Mouse (Mus musculus): Measurements from ENCODE around the gene Rsrp1.
A peak's percentile ranks its signal among the peaks of the same experiment; 100 is the strongest.

GRCm38 (mm10) chr4:134956328-134956727, 32.9 kb downstream of the Rsrp1 start:
- TF ChIP-seq CTCF (IDR thresholded peaks at IDR 0.05; ENCODE audit: borderline replicate concordance, extremely low read depth, insufficient read depth, insufficient read length): peak; percentile 62; the same call in 1 of the 2 replicates
- TF ChIP-seq POLR2A (IDR thresholded peaks at IDR 0.05; ENCODE audit: borderline replicate concordance, extremely low read depth, insufficient read depth, insufficient read length, poor library complexity, severe bottlenecking): no peak

Measured in brain, embryonic 14.5 days (tissue).